Mouse (Mus musculus) Patski (cell line): ENCODE results near the gene Asap3. TPM values are rescaled to one million over a fixed set of nuclear protein-coding genes. Genes with fewer than 3 reads are reported as not detected.

Source experiments
- ATAC-seq: fragments of 100-300 bp; one replicate; pipeline ENCODE4 v1.8.0; 2021
- CTCF ChIA-PET: fragments of 350-600 bp; sonication (Branson Sonifier 250); formaldehyde crosslinking; loops from one replicate; lab custom pipeline; 2022; ENCODE audit warnings: inconsistent platforms; lab: Charles Lee
- POLR2A ChIA-PET: fragments of 350-600 bp; sonication (Branson Sonifier 250); formaldehyde crosslinking; loops from one replicate; lab custom pipeline; 2022; ENCODE audit warnings: antibody characterized with exemption, inconsistent platforms; lab: Charles Lee
- DNase-seq: peaks from one replicate; pipeline ENCODE4 v3.0.0-alpha.2; 2011; ENCODE audit warnings: low read depth, low spot score
- H3K27me3 ChIP-seq: fragments of 371-371 bp; one replicate; pipeline ENCODE4 v1.5.1; 2021
- CTCF ChIP-seq: fragments of 100-300 bp; IDR thresholded peaks from one replicate; pipeline ENCODE4 v1.5.1; 2021
- in situ Hi-C: fragments of 300-500 bp; cut with MboI; formaldehyde crosslinking; loops from 3 replicates; pipeline ENCODE4 v1.11.1; 2018; ENCODE audit warnings: low pct_unique_long_range_greater_than_20kb, mixed read lengths
- polyA plus RNA-seq: library from polyadenylated mRNA; unstranded; gene quantifications from one replicate; pipeline ENCODE4 v1.2.3, GENCODE M21; 2021

The Asap3 gene
- polyA plus RNA-seq, result 5.5 TPM

DNA sequence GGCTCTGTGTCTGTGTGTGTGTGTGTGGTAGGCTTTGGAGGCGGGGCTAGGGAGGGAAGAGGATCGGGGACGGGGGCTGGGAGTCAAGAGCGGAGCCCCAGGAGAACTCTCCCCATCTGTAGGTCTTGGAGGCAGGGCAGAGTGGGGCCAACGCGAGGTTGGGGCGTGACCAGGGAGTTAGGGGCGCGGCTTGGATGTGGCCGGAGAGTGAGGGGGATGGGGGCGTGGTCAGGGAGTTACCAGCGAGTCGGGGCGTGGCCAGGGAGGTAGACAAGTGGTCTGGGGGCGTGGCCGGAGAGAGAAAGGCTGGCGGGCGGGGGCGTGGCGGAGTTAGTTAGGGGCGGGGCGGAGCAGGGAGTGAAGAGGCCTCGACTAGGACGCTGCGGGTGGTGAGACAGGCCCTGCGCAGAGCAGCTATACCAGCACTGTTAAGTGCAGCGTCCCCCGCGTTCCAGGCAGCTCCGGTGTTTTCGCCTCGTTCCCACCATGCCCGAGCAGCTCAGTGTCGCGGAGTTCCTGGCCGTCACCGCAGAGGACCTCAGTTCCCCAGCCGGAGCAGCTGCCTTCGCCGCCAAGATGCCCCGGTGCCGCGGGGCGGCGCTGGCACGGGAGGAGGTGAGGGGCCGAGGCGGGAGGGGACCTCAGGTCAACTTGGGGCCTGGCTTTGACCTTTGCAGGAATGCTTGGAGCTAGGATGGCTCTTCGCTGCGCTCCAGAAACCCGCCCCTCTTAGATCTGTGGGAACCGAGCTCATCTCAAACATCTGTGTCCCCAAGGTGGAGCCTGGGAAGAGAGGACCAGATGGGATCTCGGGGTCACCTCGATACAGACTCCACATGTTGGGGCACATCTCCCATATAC lies at the start of gene Asap3:
Asap3 (plus strand) TSS at position 333 of the 861 bp plus-strand sequence.
- peak; percentile 54 for TF ChIP-seq CTCF
- ATAC-seq (peak; percentile 61), DNase-seq (peak; percentile 65)
- POLR2A ChIA-PET, result no interaction called here
- H3K27me3 ChIP-seq, result no peaks in the 10 kb centered on the region
- CTCF ChIA-PET, result interaction anchor here (1.0 to 1.7 kb wide), 2 partner anchors 33 to 35 kb away, joined by 3 to 4 read pairs; no protein-coding TSS in a partner anchor
- in situ Hi-C loops, result no loop called here

- in situ Hi-C loops, result loop anchor here (10.0 to 25.0 kb wide), 2 partner anchors 214 to 346 kb away; partner anchors contain the start of gene Hmgcl
- no peaks in the 10 kb centered on the region for H3K27me3 ChIP-seq
- ATAC-seq (no peak), DNase-seq (no peak)
- TF ChIP-seq CTCF, result no peak
- CTCF ChIA-PET, result interaction anchor here (1.2 to 1.9 kb wide), 3 partner anchors 9 to 104 kb away, joined by 3 to 6 read pairs (median 3); no protein-coding TSS in a partner anchor
- POLR2A ChIA-PET, result no interaction called here
These were observed 47.7 kb upstream of the Asap3 start for GRCm38 (mm10) chr4:136158498-136158897.

GRCm38 (mm10) chr4:136159802-136160397 lies 46.3 kb upstream of the Asap3 start:
- DNase-seq (no peak), ATAC-seq (no peak)
- ChIA-PET POLR2A (no interaction called here), CTCF (interaction anchor here (0.6 to 1.9 kb wide), 6 partner anchors 8 to 205 kb away, joined by 3 to 6 read pairs (median 4); no protein-coding TSS in a partner anchor)
- TF ChIP-seq CTCF, result peak; percentile 81
- H3K27me3 ChIP-seq, result no peaks in the 10 kb centered on the region
- in situ Hi-C loops, result loop anchor here (5.0 to 25.0 kb wide), 4 partner anchors 42 to 348 kb away; partner anchors contain the start of genes Hmgcl and Tcea3

DNA sequence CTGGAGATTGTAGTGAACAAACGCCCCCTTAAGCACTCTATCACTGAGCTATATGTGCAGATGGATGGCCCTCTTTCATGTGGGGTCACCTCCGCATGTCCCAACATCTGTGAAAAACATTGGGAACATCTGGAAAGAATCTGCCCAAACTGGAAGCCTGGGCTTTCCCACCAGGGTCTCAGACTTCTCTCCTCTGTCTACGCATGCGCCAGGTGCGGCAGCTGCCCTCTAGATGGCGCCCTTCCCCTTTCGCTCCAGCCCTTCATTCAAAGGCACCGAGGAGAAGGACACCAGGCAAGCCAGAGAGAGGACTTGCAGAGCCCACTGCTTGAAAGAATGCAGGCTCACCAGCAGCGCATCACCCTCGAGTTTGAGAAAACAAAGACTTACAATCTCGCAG lies 42.7 kb upstream of the Asap3 start:
- CTCF ChIA-PET, result interaction anchor here (1.2 to 2.0 kb wide), 6 partner anchors 9 to 38 kb away, joined by 3 to 7 read pairs (median 4); partner anchors contain the start of gene E2f2
- POLR2A ChIA-PET, result no interaction called here
- ATAC-seq, result no peak
- no peak for DNase-seq
- in situ Hi-C loops, result loop anchor here (5.0 to 25.0 kb wide), 3 partner anchors 39 to 351 kb away; partner anchors contain the start of gene Tcea3
- no peaks in the 10 kb centered on the region for H3K27me3 ChIP-seq
- TF ChIP-seq CTCF, result peak; percentile 93

DNA sequence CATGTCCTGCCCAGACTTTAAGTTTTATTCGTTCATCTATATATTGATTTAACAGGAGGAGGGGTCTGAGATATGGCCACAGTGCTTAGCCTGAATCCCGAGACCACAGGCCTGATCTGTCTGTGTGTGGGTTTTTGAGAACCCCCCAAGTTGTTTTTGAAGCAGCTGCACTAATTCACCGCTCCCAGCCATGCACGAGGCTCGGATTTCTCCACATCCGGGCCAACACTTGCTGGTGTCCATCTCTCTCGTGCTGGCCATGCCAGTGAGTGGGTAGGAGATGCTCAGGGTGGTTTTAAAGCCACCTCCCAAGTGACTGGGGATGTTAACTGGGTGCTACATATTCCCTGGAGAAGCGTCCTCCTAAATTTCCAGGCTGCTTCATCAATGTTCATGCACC lies 41.2 kb upstream of the Asap3 start:
- POLR2A ChIA-PET, result no interaction called here
- in situ Hi-C loops, result loop anchor here (5.0 to 25.0 kb wide), 3 partner anchors 37 to 353 kb away; partner anchors contain the start of gene Tcea3
- ATAC-seq (no peak), DNase-seq (no peak)
- no peak for TF ChIP-seq CTCF
- CTCF ChIA-PET, result interaction anchor here (0.8 kb wide), 1 partner anchor 8 kb away, joined by 3 read pairs; no protein-coding TSS in a partner anchor
- no peaks in the 10 kb centered on the region for H3K27me3 ChIP-seq

- no peak for DNase-seq
- ChIA-PET CTCF (interaction anchor here (0.8 kb wide), 1 partner anchor 9 kb away, joined by 3 read pairs; no protein-coding TSS in a partner anchor), POLR2A (interaction anchor here (0.7 kb wide), 1 partner anchor 13 kb away, joined by 3 read pairs; no protein-coding TSS in a partner anchor)
- no peaks in the 10 kb centered on the region for H3K27me3 ChIP-seq
- in situ Hi-C loops, result loop anchor here (10.0 to 25.0 kb wide), 2 partner anchors 77 to 355 kb away; partner anchors contain the start of gene Tcea3
- ATAC-seq, result no peak
- no peak for TF ChIP-seq CTCF
These were observed 38.5 kb upstream of the Asap3 start for GRCm38 (mm10) chr4:136167701-136168100.

- in situ Hi-C loops, result loop anchor here (25.0 kb wide), 1 partner anchor 358 kb away; no protein-coding TSS in a partner anchor
- ChIA-PET POLR2A (no interaction called here), CTCF (no interaction called here)
- no peaks in the 10 kb centered on the region for H3K27me3 ChIP-seq
- no peak for ATAC-seq
- no peak for DNase-seq
- TF ChIP-seq CTCF, result no peak
These were observed 35.8 kb upstream of the Asap3 start for GRCm38 (mm10) chr4:136170401-136170800.

- CTCF ChIA-PET, result no interaction called here
- no peak for ATAC-seq
These were observed 34.7 kb upstream of the Asap3 start for GRCm38 (mm10) chr4:136171455-136171854.

GRCm38 (mm10) chr4:136172011-136172541 lies 34.1 kb upstream of the Asap3 start, which contains the start of gene E2f2:
Gene E2f2, plus strand, starts transcription at chr4:136172394.
- ChIA-PET CTCF (interaction anchor here (1.2 kb wide), 2 partner anchors 9 to 16 kb away, joined by 3 read pairs; no protein-coding TSS in a partner anchor), POLR2A (interaction anchor here (0.6 to 1.0 kb wide), 3 partner anchors 14 to 225 kb away, joined by 4 to 5 read pairs (median 5); no protein-coding TSS in a partner anchor)
- in situ Hi-C loops, result loop anchor here (25.0 kb wide), 1 partner anchor 360 kb away; no protein-coding TSS in a partner anchor
- TF ChIP-seq CTCF, result no peak
- no peak for ATAC-seq
- no peak for DNase-seq
- H3K27me3 ChIP-seq, result no peaks in the 10 kb centered on the region

More at GRCm38 (mm10) chr4:136171455-136171854, 34.7 kb upstream of the Asap3 start:
- TF ChIP-seq CTCF, result no peak
- POLR2A ChIA-PET, result no interaction called here
- DNase-seq, result no peak
- in situ Hi-C loops, result loop anchor here (25.0 kb wide), 1 partner anchor 359 kb away; no protein-coding TSS in a partner anchor
- H3K27me3 ChIP-seq, result no peaks in the 10 kb centered on the region
